Mouse (Mus musculus): Measurements from ENCODE around the gene Atp10b.

Atp10b gene

DNA sequence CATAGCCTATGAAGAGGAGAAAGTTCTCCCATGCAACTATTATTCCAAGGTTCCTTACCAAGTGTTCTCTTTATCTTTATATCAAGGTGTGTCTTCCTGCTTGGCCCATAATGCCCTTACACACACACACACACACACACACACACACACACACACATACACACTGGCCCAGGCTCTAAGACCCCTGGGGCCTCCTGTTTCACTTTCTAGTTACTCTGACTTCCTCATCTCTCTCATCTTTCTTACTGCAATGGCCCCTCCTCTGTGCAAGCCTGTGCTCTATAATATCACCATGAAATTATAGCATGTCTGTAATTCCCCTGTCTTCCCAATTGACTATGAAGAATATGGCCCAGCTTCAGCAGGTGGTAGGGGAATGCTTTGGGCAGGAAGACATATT is 49.7 kb downstream of the Atp10b start:
- no peak for DNase-seq (ENCODE audit: low read depth in 1 of 2, low spot score in 2 of 2)

DNA sequence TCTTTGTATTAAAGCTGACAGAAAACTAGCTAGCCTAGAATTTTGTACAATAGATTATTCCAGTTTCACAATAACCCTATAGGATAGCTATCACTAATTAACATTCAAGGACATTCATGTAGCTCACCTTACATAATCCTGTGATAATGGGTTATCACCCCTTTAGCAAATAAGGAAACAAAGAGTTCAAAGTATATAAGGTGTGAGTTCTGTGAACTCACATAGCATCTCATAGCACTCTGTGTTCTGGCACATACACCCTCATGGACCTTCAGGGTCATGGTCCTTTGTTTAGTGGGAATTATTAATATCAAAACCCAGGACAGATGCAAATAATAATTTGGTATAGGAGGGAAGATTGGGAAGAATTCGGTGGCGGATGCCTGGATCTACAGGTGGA is 50.4 kb downstream of the Atp10b start:
- DNase-seq (ENCODE audit: low read depth in 1 of 2, low spot score in 2 of 2): no peak

DNA sequence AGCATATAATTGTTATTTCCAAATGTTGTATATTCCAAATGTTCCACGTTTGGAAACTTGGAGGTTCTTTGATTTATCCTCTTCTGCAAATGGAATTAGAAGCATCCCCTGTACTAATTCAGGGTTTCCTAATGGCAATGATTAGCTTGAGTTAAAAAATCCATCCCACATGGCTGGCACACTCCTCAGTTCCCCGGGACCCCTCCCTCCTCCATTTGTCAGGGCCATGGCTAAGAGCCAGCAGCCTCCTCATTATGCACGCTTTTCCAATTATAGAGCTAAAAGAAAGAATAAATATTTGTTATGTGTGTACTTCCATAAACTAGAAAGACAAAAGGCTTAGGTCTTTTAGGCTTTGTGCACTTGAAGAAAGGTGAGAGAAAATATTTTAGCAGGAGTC is 53.9 kb downstream of the Atp10b start:
- DNase-seq (ENCODE audit: low read depth in 1 of 2, low spot score in 2 of 2): no peak

DNA sequence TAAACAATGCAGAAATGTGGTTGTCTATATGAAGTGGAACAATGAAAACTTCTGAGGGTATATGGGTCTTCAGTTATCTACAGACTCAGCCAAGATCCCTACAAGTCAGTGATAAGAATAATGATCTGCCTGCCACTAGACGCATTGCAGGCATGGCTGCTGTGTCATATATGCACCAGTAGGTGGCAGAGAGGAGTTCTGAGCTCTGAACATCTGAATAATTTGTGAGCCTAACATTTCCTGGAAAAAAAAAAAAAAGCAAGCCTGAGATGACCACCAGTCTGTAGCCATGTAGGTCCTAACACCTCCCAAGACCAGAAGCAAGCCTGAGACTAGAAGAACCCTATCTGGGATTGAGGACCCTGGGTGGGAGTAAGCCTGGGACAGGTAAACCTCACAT is 63.5 kb downstream of the Atp10b start:
- DNase-seq (ENCODE audit: low read depth in 1 of 2, low spot score in 2 of 2): no peak

DNA sequence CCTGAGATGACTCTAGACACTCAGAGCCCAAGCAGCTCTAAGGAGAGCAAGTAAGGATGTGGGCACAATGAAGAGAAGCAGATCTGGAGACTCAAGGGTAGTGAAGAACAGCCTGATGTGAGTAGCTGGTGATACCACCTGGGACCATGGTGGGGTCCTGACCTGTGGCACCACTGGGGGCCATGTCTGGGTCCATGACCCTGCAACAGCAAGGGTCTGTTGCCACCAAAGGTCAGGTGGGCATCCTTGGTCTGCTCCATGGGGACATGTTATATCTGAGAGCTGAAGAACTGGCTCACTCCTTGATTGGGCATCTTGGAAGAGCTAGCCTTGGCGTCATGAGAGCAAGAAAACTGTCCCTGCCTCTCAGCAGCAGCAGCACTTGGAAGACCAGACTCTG is 64.1 kb downstream of the Atp10b start:
- no peak for DNase-seq (ENCODE audit: low read depth in 1 of 2, low spot score in 2 of 2)

DNA sequence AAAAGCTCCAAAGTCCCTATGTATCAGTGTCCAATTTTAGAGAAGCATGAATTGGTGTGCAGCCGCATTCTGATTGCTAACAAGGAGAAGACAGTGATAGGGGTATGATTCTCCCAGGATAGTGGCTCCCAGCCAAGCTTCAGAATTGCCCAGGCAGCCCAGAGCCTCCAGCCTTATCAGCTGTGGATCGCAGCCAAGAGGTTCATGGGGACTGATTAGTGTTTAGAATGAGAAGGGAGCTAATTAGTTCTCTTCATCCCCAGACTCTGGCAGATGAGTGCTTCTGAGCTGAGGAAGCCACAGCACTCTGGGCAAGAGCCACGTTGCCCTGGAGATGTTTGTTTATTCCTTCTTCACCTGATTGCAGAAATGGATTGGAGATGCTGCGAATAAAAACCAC is 67.3 kb downstream of the Atp10b start:
- no peak for DNase-seq (ENCODE audit: low read depth in 1 of 2, low spot score in 2 of 2)

DNA sequence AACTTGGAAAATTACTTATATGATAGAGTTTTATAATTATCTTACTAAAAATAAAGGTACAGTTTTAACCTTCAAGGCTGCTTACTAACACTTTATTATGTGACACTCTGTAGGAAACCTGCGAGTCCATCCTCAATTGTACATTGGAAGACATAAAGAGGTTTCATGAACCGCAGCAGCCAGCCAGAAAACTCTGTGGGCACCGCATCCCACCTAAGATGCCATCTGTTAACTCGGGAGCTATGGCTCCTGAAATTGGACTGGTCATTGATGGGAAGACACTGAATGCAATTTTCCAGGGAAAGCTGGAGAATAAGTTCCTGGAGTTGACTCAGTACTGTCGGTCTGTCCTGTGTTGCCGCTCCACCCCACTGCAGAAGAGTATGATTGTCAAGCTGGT is 80.6 kb downstream of the Atp10b start:
- no peak for DNase-seq (ENCODE audit: low read depth in 1 of 2, low spot score in 2 of 2)

DNA sequence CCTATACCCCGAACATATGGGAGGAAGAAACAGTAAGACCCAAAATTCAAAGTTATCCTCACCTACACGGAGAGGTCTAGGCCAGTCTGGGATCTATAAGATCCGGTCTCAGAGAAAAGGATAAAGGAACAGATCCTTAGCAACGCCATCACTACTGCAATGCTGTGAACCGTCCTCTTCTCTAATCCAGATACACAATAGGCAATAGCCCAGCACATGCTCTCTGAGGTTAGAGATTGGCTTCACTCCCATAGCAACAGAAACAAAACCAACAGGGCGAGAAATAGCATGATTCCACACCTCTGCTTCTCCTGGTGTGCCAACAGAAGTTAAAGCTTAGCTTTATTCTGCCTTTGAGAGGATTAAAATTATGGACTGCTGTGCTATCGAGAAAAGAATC is 82.4 kb downstream of the Atp10b start:
- DNase-seq (ENCODE audit: low read depth in 1 of 2, low spot score in 2 of 2): no peak

DNA sequence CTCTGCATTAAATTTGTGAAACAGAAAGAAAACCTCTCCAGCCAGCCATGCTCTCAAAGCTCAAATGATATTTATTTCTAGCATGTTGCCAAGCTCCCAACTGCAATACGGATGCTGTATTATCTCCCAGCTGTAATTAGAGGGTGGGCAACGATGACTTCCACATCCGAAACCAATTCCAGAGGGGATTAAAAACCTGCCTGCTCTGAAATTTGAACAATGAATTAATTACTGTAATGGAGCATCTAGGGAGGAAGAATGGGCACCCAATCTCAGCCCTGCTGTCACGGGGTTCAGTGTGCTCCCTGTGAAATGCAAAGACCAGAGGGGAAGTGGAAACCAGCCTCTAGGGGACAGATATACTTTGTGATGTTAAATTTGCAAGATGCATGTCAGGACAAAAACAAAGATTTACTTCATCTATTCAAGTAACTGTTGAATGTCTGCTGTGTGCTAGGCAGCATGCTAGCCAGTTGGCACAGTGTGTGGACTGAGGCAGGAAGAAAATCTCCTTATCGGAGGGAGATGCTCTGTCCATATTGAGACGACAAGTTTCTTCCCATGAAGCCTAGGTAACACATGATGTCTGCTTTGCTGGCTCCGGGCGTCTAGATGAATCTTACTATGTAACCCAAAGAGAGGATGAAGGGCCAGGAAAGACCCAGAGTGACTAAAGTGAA is 86.8 kb downstream of the Atp10b start:
- DNase-seq (ENCODE audit: low read depth in 1 of 2, low spot score in 2 of 2): no peak

DNA sequence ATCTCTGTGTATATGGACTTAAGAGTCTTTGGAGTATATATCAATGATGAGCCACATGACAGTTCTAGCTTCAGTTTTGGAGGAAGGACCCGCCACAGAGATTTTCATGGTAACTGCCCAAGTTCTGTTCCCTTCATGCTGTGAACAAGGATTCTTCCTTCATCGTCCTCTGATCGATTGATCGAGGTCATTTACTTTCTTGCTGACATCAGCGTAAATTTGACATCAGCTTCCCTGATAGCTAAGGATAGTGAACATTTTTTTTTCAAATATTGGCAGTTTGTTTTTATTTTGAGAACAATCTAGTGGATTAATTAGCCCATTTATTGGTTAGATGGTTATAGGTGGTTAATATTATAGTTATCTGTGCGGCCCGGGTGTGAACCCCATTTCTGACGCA is 90.1 kb downstream of the Atp10b start:
- no peak for DNase-seq (ENCODE audit: low read depth in 1 of 2, low spot score in 2 of 2)

DNA sequence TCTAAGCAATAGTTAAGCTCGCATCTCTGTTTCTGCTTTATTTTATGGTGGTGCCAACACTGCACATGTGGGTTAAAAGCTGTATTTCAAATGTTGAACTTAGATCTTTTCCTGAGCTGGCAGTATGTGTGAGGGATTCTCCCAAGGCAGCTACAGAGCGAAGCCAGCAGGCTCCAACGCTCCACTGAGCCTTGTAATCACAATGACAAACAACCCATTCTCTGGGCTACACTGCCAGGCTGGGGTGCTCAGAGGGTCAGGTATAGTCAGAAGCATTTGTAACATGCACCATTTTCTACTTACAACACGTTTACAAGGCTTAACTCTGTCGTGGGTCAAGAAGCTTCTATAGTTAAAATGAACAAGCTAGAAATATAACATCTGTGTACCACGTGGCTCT is 103.4 kb downstream of the Atp10b start:
- DNase-seq (ENCODE audit: low read depth in 1 of 2, low spot score in 2 of 2): no peak

DNA sequence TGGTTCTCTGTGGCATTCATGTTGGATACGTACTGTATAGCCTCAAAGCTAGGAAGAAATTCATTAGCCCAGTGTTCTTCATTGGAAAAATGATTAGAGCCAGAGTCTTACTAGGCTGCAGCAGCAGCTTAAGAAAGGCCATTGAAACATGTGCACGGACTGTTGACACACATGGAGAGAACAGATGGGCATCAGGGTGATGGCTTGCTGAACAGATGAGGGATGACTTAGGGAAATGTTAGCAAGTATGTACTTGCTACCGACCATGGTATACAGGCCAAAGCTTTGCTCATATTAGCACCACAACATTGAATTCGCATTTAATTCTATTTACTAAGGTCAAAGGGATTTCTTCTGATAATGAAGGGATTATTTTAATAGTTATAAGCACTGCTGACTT is 105.6 kb downstream of the Atp10b start:
- no peak for DNase-seq (ENCODE audit: low read depth in 1 of 2, low spot score in 2 of 2)

DNA sequence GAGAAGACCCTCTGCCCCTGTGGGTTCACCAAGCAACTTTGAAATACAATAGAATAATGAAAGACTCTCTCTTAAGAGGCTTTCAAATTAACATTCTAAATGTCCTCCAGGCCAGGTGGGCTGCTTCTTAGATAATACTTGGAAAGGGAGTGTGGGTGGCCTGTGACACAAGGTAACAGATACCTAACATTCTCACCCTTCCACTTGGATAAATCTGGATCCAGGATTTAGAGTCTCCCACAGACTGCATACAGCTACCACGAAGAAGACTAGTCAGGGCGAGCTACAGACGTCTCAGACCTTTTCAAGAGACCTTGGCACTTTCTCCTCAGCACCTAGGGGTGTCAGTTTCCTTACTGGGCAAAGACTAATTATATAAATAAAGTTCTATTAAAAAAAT is 107.6 kb downstream of the Atp10b start:
- no peak for DNase-seq (ENCODE audit: low read depth in 1 of 2, low spot score in 2 of 2)

DNA sequence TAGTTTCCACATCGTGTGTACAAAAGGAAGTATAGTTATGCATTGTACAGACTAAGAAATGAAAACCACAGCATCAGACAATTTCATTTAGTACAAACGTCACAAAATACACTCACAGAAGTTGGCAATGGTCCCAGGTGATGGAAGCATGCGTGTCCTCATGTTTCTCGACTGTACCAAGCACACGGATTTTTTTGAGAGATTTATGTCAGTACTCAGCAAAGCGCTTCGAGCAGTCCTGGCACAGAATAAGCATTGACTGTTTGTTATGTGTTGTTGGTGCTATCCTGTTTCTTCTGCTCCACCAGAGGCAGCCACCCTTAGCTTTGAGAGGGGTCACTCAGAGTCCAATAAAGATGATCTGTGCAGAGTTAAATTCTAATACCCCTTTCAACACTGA is 108.1 kb downstream of the Atp10b start:
- DNase-seq (ENCODE audit: low read depth in 1 of 2, low spot score in 2 of 2): no peak

DNA sequence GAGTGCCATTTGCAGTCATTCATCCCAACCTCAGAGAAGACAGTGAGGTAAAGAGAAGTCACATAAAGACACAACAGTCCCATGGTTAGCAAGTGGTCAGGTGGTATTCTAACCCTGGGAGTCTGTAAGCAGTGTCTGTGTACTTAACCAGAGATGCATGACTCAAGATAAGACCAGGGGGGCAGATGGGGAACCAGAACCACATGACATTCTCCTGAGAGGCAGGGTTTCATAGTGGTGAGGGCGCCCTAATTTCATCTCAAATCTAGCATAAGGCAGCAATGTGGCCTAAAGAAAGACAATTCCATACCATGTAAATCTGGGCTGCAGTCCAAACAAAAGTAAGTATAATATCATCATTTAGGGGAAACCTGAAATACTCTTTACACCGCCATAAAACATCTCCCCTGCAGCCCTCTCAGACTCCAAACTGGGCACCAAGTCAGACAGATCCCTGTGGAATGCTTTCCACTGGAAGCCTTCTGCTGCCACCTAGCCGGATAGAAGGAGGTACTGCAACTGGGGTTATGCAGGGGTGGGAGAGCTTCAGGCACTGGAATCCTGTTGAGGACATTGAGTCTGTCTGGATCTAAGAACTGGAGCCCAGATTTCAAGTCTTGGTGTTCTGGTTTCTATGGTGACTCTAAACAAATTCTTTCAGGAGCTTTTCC is 114.0 kb downstream of the Atp10b start:
- no peak for DNase-seq (ENCODE audit: low read depth in 1 of 2, low spot score in 2 of 2)

DNA sequence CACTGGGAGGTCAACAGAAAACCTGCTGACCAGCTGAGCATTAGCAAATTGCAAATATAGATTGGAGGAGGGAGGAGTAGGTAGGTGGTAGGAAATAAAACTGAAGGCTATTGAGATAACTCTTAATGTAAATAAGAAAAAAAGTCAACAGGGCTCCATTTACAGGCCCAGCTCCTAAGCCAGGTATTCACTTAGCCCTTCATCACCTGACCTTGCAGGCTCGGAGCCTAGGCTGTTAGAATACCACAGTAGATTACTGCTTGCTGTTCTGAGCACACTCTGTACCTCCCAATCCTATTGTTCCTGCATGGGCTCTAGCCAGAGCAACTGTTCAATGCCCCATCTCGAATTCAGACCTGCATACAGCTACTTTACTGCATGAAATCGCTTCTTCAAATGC is 117.8 kb downstream of the Atp10b start:
- no peak for DNase-seq (ENCODE audit: low read depth in 1 of 2, low spot score in 2 of 2)

DNA sequence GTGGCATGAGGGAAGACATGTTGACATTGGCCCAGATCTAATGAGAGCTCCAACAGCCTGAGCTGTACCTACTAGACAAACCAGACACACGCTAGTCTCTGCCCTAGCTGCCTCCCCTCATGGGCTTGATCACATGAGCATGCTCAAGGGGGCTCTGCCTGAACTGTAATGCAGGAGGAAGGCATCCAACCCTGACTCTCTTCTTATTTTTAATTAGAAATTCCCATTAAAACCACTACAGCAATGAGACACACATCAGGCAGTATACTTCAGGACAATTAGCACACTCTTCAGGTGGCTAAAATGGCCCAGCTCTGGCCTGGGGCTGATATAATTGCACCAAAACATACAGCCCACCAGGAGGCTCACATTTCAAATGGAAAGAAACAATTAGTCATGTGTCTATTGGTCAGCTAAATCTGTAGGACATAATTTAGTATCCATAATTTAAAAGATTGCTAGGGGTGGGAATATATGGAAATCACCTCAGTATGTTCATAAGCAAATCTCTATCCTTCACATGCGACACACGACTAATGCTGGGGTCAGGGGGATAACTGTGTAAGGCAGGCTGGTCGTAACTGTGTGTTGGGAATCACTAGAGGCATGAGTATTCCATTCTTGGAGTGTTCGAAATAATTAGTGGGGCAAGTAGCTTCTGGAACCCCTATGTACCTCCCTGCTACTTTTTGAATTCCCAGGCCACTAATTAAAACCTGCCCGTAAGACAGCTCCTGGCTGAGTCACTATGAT is 120.0 kb downstream of the Atp10b start:
- DNase-seq (ENCODE audit: low read depth in 1 of 2, low spot score in 2 of 2): no peak

DNA sequence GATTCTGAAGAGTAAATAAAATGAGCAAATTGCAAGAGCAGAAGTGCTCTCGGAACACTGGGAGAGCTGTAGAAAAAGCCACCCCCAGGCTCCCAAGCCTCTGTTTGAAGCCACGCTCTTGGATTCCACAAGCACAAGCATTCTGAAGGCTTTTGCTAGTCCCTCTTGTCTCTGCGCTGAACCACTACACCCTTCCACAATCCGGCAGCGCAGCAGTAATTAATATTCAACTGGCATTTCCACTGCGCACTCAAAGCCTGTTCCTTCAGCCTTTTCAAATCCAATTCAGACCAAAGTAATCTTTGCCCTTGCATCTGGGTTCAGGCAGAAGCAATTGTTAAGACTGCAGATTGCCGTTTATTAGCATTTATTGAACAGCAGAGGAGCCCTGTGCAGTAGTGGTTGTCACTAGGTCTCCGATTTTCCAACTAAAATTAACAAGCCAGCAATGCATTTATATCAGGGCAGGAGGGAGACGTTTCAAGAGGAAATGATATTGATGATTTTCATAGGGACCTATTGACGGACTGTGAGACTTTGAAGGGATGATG is 120.7 kb downstream of the Atp10b start:
- no peak for DNase-seq (ENCODE audit: low read depth in 1 of 2, low spot score in 2 of 2)

DNA sequence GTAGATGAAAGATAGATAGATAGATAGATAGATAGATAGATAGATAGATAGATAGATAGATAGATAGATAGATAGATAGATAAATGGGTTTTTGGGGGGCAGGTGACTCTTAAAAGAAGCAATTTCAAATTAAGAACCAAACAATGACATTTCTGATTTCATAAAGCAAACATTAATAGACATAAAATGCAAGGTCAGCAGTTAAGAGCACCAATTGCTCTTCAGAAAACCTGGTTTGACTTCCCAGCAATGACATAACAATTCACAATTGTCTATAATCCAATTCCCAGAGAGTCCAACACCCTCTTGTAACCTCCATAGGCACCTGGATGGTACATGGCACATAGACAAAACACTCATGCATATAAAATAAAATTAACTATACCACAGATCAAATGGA is 124.2 kb downstream of the Atp10b start:
- no peak for DNase-seq (ENCODE audit: low read depth in 1 of 2, low spot score in 2 of 2)

DNA sequence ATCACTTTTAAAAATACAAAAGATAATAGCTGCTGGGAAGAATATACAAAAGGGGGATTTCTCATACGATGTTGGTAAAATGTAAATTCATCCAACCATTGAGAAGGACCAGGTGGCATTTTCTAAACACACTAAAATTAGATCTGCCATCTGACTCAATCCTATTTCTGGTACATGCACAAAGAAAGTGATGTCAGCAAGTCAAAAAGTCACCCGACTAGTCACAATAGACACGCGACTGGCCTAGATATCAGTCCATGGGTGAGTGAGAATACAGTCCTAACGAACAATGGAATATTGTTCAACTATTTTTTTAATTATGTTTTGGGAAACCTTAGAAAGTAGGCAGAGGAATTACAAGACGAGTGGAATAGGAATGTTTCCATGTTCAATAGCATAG is 147.9 kb downstream of the Atp10b start:
- no peak for DNase-seq (ENCODE audit: low read depth in 1 of 2, low spot score in 2 of 2)

DNA sequence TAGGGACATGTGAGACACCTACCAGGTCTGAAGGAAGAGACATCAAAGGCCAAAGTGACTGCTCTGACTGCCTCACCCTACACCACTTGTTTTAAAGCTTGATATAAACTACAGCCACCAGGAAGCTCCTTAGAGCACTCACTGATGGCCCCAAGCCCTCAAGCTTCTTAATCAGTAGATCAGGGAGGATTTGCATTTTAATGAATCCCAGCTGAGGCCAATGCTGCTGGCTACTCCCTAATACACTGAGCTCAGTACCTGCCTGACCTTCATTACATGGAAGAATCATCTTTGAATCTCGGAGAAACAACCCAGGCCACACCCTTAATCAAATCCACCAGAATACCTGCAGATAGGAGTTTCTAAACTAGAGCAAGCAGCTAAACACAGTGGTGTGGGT is 161.3 kb downstream of the Atp10b start:
- no peak for DNase-seq (ENCODE audit: low read depth in 1 of 2, low spot score in 2 of 2)
